ENCODE assay signal across 16 mouse cellular contexts in genomic region chr7:64574144-64574543, GRCm38 (mm10).
"Had no signal": no experiment of that assay in that cellular context is flagged by ENCODE, and none has a peak within 500 bp of the region (broad histone marks: within the 10 kb centered on the region; RNA-seq: fewer than 3 reads in every experiment).

No protein-coding gene starts in this region.

- H3K4me1 ChIP-seq: liver, embryonic 15.5 days had no signal

- H3K36me3 ChIP-seq: limb, embryonic 10.5 days; liver, embryonic 15.5 days; neural tube, embryonic 15.5 days had no signal

- DNase-seq: kidney, adult 8-10 months; layer of hippocampus, adult 9-11 months; lung, embryonic 14.5 days; lung, postnatal 10 days; right cerebral cortex, postnatal 4 days; spleen, adult 18-20 months; thymus, adult 2 months; thymus, postnatal 25 days had no signal

- H3K27ac ChIP-seq: limb, embryonic 10.5 days; liver, embryonic 15.5 days; macrophage; midbrain, embryonic 12.5 days; neural tube, embryonic 15.5 days had no signal

- H3K4me3 ChIP-seq: limb, embryonic 10.5 days; liver, embryonic 15.5 days; midbrain, embryonic 12.5 days; myocyte; neural tube, embryonic 15.5 days had no signal

- H3K9ac ChIP-seq: liver, embryonic 15.5 days; lung, embryonic 14.5 days; midbrain, embryonic 12.5 days; neural tube, embryonic 15.5 days had no signal

- H3K27me3 ChIP-seq: liver, embryonic 15.5 days; midbrain, embryonic 12.5 days; neural tube, embryonic 15.5 days had no signal

- H3K9me3 ChIP-seq: limb, embryonic 10.5 days; liver, embryonic 15.5 days; midbrain, embryonic 12.5 days; neural tube, embryonic 15.5 days had no signal

- ATAC-seq: intestine, postnatal 0 days had no signal

- H3K4me2 ChIP-seq: liver, embryonic 11.5 days; liver, embryonic 15.5 days; lung, embryonic 14.5 days; midbrain, embryonic 12.5 days; neural tube, embryonic 15.5 days had no signal
